Mouse (Mus musculus): ENCODE results near the gene Nrip2. TPM values are rescaled to one million over a fixed set of nuclear protein-coding genes. Genes with fewer than 3 reads are reported as not detected.

The Nrip2 gene
- total RNA-seq, 2 experiments from 2014 or later = not detected

Other genes starting within 250 kb of the Nrip2 start
- not detected in 2 replicates for gene Tead4, start 98.5 kb upstream of the Nrip2 start, total RNA-seq (2014; fragmentation: Nextera tagmentation)
- gene Tead4, start 98.5 kb upstream of the Nrip2 start, total RNA-seq (2017) = 0.72 TPM in 1 of 2 replicates, not detected in the other
- 0.33 and 2.6 TPM in 2 replicates for gene Tulp3, start 43.4 kb upstream of the Nrip2 start, total RNA-seq (2014; fragmentation: Nextera tagmentation)
- gene Tulp3, start 43.4 kb upstream of the Nrip2 start, total RNA-seq (2017) = 0.47 and 8.3 TPM in 2 replicates
- gene Rhno1, start 36.4 kb upstream of the Nrip2 start, total RNA-seq (2014; fragmentation: Nextera tagmentation) = 82.4 and 109 TPM in 2 replicates
- 53.5 and 57.2 TPM in 2 replicates for gene Rhno1, start 36.4 kb upstream of the Nrip2 start, total RNA-seq (2017)
- 60.1 and 63.2 TPM in 2 replicates for gene Foxm1, start 36.3 kb upstream of the Nrip2 start, total RNA-seq (2014; fragmentation: Nextera tagmentation)
- 5.8 and 6.7 TPM in 2 replicates for gene Foxm1, start 36.3 kb upstream of the Nrip2 start, total RNA-seq (2017)
- 0.87 TPM in 1 of 2 replicates, not detected in the other for gene Tex52, start 23.8 kb upstream of the Nrip2 start, total RNA-seq (2014; fragmentation: Nextera tagmentation)
- 1.3 TPM in 1 of 2 replicates, not detected in the other for gene Tex52, start 23.8 kb upstream of the Nrip2 start, total RNA-seq (2017)
- not detected in 2 replicates for gene Gm44596, start 23.8 kb upstream of the Nrip2 start, total RNA-seq (2014; fragmentation: Nextera tagmentation)
- not detected in 2 replicates for gene Gm44596, start 23.8 kb upstream of the Nrip2 start, total RNA-seq (2017)
- gene Itfg2, start 25.6 kb downstream of the Nrip2 start, total RNA-seq (2014; fragmentation: Nextera tagmentation) = 39.1 and 52.6 TPM in 2 replicates
- 19.3 and 24.7 TPM in 2 replicates for gene Itfg2, start 25.6 kb downstream of the Nrip2 start, total RNA-seq (2017)
- gene Fkbp4, start 39.4 kb downstream of the Nrip2 start, total RNA-seq (2014; fragmentation: Nextera tagmentation) = 234 and 279 TPM in 2 replicates
- 419 and 525 TPM in 2 replicates for gene Fkbp4, start 39.4 kb downstream of the Nrip2 start, total RNA-seq (2017)
- not detected in 2 replicates for gene Pzp, start 127.4 kb downstream of the Nrip2 start, total RNA-seq (2014; fragmentation: Nextera tagmentation)
- gene Pzp, start 127.4 kb downstream of the Nrip2 start, total RNA-seq (2017) = not detected in 2 replicates
- gene A2ml1, start 182.3 kb downstream of the Nrip2 start, total RNA-seq (2014; fragmentation: Nextera tagmentation) = not detected in 2 replicates
- not detected in 2 replicates for gene A2ml1, start 182.3 kb downstream of the Nrip2 start, total RNA-seq (2017)
- 7.4 TPM in 1 of 2 replicates, not detected in the other for gene Klrb1a, start 224.2 kb downstream of the Nrip2 start, total RNA-seq (2014; fragmentation: Nextera tagmentation)
- 2.0 TPM in 1 of 2 replicates, not detected in the other for gene Klrb1a, start 224.2 kb downstream of the Nrip2 start, total RNA-seq (2017)

Data from megakaryocyte-erythroid progenitor cell, adult 5-6 weeks (primary cell).